8 mouse cellular contexts compared by ENCODE assay signal in genomic region chrX:20662716-20663443, GRCm38 (mm10). TPM values are rescaled to one million over a fixed set of nuclear protein-coding genes. Genes with fewer than 3 reads are reported as not detected.
A peak's percentile ranks its signal among the peaks of the same experiment; 100 is the strongest.
DNase-seq lines count a peak whose midpoint lies in the region; ATAC-seq lines count a peak whose summit lies in the region.

No protein-coding gene starts in this region.

- peak overlapping the region; percentile 49 for H3K4me2 ChIP-seq in hindbrain, embryonic 11.5 days (replicated peaks; ENCODE audit: low read depth, low read length)

- H3K4me3 ChIP-seq in hindbrain, embryonic 11.5 days (ENCODE audit: low read depth, low read length), result peak overlapping the region; percentile 60

- no peaks in the 10 kb centered on the region for H3K27me3 ChIP-seq in hindbrain, embryonic 11.5 days (ENCODE audit: control insufficient read depth, insufficient read depth, low read length)

- no peaks in the 10 kb centered on the region for H3K36me3 ChIP-seq in hindbrain, embryonic 11.5 days (ENCODE audit: control insufficient read depth, insufficient read depth, low read length)

- ATAC-seq in frontal cortex, adult (ENCODE audit: low TSS enrichment), result peak; percentile 84
- ATAC-seq in hindbrain, embryonic 11.5 days (ENCODE audit: low FRiP score), result peak; percentile 87

- DNase-seq in MN1 (ENCODE audit: low spot score), result peak; percentile 96
- peak; percentile 93 for DNase-seq in cerebellum, adult 9-10 months
- peak; percentile 86 for DNase-seq in hindbrain, embryonic 11.5 days (ENCODE audit: low spot score)
- DNase-seq in layer of hippocampus, postnatal 10 days (ENCODE audit: low spot score in 2 of 2), result peak; percentile 79 to 82
- DNase-seq in lung, postnatal 10 days, result peak; percentile 92
- DNase-seq in ovary, postnatal 36 days (ENCODE audit: low spot score), result peak; percentile 77
- peak; percentile 84 for DNase-seq in thymus, postnatal 25 days

- WGBS in hindbrain, embryonic 11.5 days, result 24% methylated on average over 21 of the region's 28 CpGs

- no peaks in the 10 kb centered on the region for H3K9me3 ChIP-seq in hindbrain, embryonic 11.5 days (ENCODE audit: control insufficient read depth, low read length)

- peak overlapping the region; percentile 78 for H3K27ac ChIP-seq in hindbrain, embryonic 11.5 days (ENCODE audit: low read depth, low read length)

- H3K4me1 ChIP-seq in hindbrain, embryonic 11.5 days (replicated peaks; ENCODE audit: control insufficient read depth, insufficient read depth, low read length), result no peaks in the 10 kb centered on the region

- H3K9ac ChIP-seq in hindbrain, embryonic 11.5 days (ENCODE audit: low read depth, low read length), result peak overlapping the region; percentile 73

RNA-seq across cellular contexts. Expression of gene Uba1, which starts 4.8 kb away (rescaled TPM):
- 248 and 285 TPM in 2 replicates for polyA plus RNA-seq in hindbrain, embryonic 11.5 days (2014; fragmentation: Nextera tagmentation; extraction: Ambion mirVana)
- total RNA-seq in layer of hippocampus, postnatal 10 days (2021), result 100 to 1,000 TPM; 394 to 409 TPM

RNA-seq across cellular contexts. Expression of gene Cdk16, which starts 24.9 kb away (rescaled TPM):
- polyA plus RNA-seq in hindbrain, embryonic 11.5 days (2014; fragmentation: Nextera tagmentation; extraction: Ambion mirVana), result 94.6 and 100 TPM in 2 replicates
- total RNA-seq in layer of hippocampus, postnatal 10 days (2021), result 100 to 1,000 TPM; 262 TPM

RNA-seq across cellular contexts. Expression of gene Usp11, which starts 40.8 kb away (rescaled TPM):
- polyA plus RNA-seq in hindbrain, embryonic 11.5 days (2014; fragmentation: Nextera tagmentation; extraction: Ambion mirVana), result 76.7 and 87.5 TPM in 2 replicates
- total RNA-seq in layer of hippocampus, postnatal 10 days (2021), result 10 to 100 TPM; 77.2 to 80.3 TPM

RNA-seq across cellular contexts. Expression of gene Ndufb11, which starts 45.5 kb away (rescaled TPM):
- polyA plus RNA-seq in hindbrain, embryonic 11.5 days (2014; fragmentation: Nextera tagmentation; extraction: Ambion mirVana), result 200 and 208 TPM in 2 replicates
- total RNA-seq in layer of hippocampus, postnatal 10 days (2021), result 100 to 1,000 TPM; 160 to 168 TPM

RNA-seq across cellular contexts. Expression of gene Rbm10, which starts 45.6 kb away (rescaled TPM):
- 55.7 and 64.3 TPM in 2 replicates for polyA plus RNA-seq in hindbrain, embryonic 11.5 days (2014; fragmentation: Nextera tagmentation; extraction: Ambion mirVana)
- 10 to 100 TPM; 30.0 to 33.9 TPM for total RNA-seq in layer of hippocampus, postnatal 10 days (2021)

Comparison
In these comparisons a context has a peak if more than half of its experiments do, and no peak if none do; other contexts are left out.
1. Peak in every context shown above with its lines: DNase-seq, ATAC-seq, H3K4me3 ChIP-seq and H3K27ac ChIP-seq.